Mouse (Mus musculus) forebrain, embryonic 15.5 days (tissue): Measurements from ENCODE around the gene Ddx1. TPM values are rescaled to one million over a fixed set of nuclear protein-coding genes. Genes with fewer than 3 reads are reported as not detected.

ENCODE experiments used
- ATAC-seq: fragments of 200-750 bp; cut with Nextera tagmentation; replicated peaks from 2 replicates; pipeline ENCODE4 v1.8.0; 2017; ENCODE audit warnings: mild to moderate bottlenecking, moderate TSS enrichment, moderate library complexity
- H3K27ac ChIP-seq: fragments of 300-500 bp; sonication (generic); replicated peaks from 2 replicates; pipeline ENCODE4 v1.5.1; 2015; ENCODE audit warnings: mild to moderate bottlenecking, inconsistent platforms
- H3K27me3 ChIP-seq: fragments of 300-500 bp; sonication (generic); 2 replicates; pipeline ENCODE4 v1.6.1; 2015; ENCODE audit warnings: inconsistent platforms
- H3K36me3 ChIP-seq: fragments of 300-500 bp; sonication (generic); 2 replicates; pipeline ENCODE4 v1.6.1; 2015; ENCODE audit warnings: mild to moderate bottlenecking, inconsistent platforms
- H3K4me1 ChIP-seq: fragments of 300-500 bp; sonication (generic); 2 replicates; pipeline ENCODE4 v1.6.1; 2015; ENCODE audit warnings: inconsistent platforms
- H3K4me2 ChIP-seq: fragments of 300-500 bp; sonication (generic); replicated peaks from 2 replicates; pipeline ENCODE4 v1.6.1; 2015; ENCODE audit warnings: mild to moderate bottlenecking, inconsistent platforms
- H3K4me3 ChIP-seq: fragments of 300-500 bp; sonication (generic); 2 replicates; pipeline ENCODE4 v1.5.1; 2015; ENCODE audit warnings: mild to moderate bottlenecking, inconsistent platforms
- H3K9ac ChIP-seq: fragments of 300-500 bp; sonication (generic); replicated peaks from 2 replicates; pipeline ENCODE4 v1.6.1; 2015; ENCODE audit warnings: mild to moderate bottlenecking, inconsistent platforms
- H3K9me3 ChIP-seq: fragments of 300-500 bp; sonication (generic); 2 replicates; pipeline ENCODE4 v1.6.1; 2016; ENCODE audit warnings: inconsistent platforms
- WGBS: fragments of 180-500 bp; shearing (Covaris S2); methylation state at CpG from one replicate; pipeline ENCODE4 v1.1.7; 2015; ENCODE audit warnings: mixed read lengths; 5-methylcytosine and 5-hydroxymethylcytosine counted together
- polyA plus RNA-seq: library from polyadenylated mRNA; unstranded; fragments of >200 nt; fragmentation: Nextera tagmentation; extraction: Ambion mirVana; gene quantifications from 2 replicates; pipeline ENCODE4 v1.2.1, GENCODE M21; 2015

Gene Ddx1
- 147 and 153 TPM in 2 replicates for polyA plus RNA-seq

GRCm38 (mm10) chr12:13248691-13249572, at the start of gene Ddx1:
Gene Ddx1 (minus strand): TSS chr12:13249213.
- Histone ChIP-seq H3K9me3 (no peaks in the 10 kb centered on the region), H3K9ac (peak within 1 kb of the TSS; percentile 78), H3K4me1 (peaks cover 20% of the 10 kb centered on the region), H3K36me3 (peaks cover 13% of the 10 kb centered on the region), H3K4me2 (peak within 1 kb of the TSS; percentile 42), H3K4me3 (peak within 1 kb of the TSS; percentile 58), H3K27me3 (no peaks in the 10 kb centered on the region), H3K27ac (peak within 1 kb of the TSS; percentile 83)
- 2% methylated on average over 59 of the region's 59 CpGs for WGBS
- peak; percentile 96 for ATAC-seq

DNA sequence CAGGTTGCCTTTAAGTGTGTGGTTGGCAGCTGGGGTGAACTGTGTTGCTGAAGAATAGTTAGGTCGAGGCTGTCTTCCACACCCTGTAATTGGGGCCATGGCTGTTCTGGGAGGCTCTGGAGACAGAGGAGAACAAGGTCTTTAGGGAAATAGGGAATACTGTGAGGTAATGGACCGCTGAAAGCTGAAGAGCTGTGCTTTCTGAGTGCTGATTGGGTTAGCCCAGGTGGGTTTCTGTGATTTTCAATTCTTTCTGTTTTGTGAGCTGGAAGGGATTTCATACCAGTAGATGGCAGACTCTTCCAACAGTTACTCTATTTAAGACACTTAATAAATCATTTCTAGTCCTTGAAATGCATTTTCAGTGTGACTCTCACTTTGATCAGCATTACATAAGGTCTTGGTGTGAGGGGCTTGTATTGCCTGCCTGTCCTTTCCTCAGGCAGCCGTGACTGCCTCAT, 44.4 kb upstream of the Ddx1 start:
- Histone ChIP-seq H3K27ac (no peak overlapping the region), H3K9me3 (no peaks in the 10 kb centered on the region), H3K4me3 (no peak overlapping the region), H3K9ac (no peak overlapping the region), H3K36me3 (peaks cover 2% of the 10 kb centered on the region; the same call in 1 of the 2 replicates), H3K4me2 (no peak overlapping the region), H3K27me3 (no peaks in the 10 kb centered on the region), H3K4me1 (peaks cover 5% of the 10 kb centered on the region; the same call in 1 of the 2 replicates)
- 73% methylated on average over 3 of the region's 3 CpGs for WGBS
- peak; percentile 57 for ATAC-seq

DNA sequence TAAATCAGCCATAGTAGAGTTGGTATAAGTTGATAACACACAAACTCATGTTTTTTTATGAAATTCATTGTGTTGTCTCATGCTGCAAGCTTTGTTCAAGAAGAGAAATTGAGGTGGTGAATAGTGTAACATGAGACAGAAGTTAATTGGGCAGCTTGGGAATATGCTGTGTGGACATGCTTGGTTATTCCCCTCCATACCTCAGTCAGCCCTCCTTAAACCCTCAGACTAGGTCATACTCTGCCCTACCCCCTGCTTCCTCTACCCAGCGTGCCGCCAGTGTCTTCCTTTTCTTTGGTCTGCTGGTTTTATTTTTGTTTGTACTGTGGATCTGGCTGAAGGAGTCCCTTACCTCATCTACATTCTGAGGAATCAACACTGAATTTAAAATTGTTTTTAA, 42.4 kb upstream of the Ddx1 start:
- Histone ChIP-seq H3K4me1 (peaks cover 5% of the 10 kb centered on the region; the same call in 1 of the 2 replicates), H3K27me3 (no peaks in the 10 kb centered on the region), H3K36me3 (peaks cover 2% of the 10 kb centered on the region; the same call in 1 of the 2 replicates), H3K9ac (no peak overlapping the region), H3K4me2 (no peak overlapping the region), H3K9me3 (no peaks in the 10 kb centered on the region), H3K27ac (no peak overlapping the region), H3K4me3 (no peak overlapping the region)
- 86% methylated on average over 2 of the region's 2 CpGs for WGBS
- no peak for ATAC-seq

DNA sequence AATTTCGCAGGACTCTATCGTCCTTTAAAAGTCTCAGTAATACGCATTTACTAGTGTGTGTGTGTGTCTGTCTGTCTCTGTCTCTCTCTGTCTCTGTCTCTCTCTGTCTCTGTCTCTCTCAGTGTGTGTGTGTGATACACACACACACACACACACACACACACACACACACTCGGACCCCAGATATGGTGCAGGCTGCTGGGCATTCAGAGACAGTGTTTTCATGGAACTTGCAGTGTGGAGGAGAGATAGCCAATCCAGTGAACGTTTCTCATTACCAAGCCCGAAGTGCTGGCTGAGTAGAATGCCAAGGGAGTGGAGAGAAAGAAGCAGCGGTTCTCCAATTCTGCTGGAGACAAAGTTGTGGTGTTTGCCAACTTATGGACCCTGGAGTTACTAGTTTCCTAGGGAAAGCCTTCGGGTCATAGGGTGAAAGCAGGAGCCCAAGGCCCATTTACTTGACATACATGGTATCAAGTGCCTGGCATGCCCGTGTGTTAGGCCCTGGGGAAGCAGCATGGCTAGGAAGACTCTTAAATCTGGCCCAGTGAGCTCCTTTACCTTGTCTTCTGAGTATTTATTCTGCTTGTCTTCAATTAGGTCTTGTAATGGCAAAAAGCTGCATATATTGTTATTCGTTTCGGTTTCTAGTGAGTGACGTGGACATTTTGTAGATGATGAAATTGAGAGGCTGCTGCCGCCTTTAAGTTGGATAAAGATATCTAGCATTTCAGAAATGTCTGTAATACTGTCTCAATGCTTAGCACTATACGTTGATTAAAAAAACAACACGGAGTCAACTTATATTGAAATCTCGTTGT, 20.8 kb upstream of the Ddx1 start:
- H3K4me2 ChIP-seq, result peak overlapping the region; percentile 56
- no peak overlapping the region; the same call in 1 of the 2 replicates for H3K27ac ChIP-seq
- H3K36me3 ChIP-seq, result peaks cover 2% of the 10 kb centered on the region; the same call in 1 of the 2 replicates
- no peaks in the 10 kb centered on the region for H3K27me3 ChIP-seq
- peaks cover 18% of the 10 kb centered on the region for H3K4me1 ChIP-seq
- peak overlapping the region; percentile 97 for H3K4me3 ChIP-seq
- peak; percentile 42; the same call in 1 of the 2 replicates for ATAC-seq
- no peaks in the 10 kb centered on the region for H3K9me3 ChIP-seq
- H3K9ac ChIP-seq, result peak overlapping the region; percentile 93
- 45% methylated on average over 16 of the region's 16 CpGs for WGBS

GRCm38 (mm10) chr12:13268826-13269449, 19.9 kb upstream of the Ddx1 start, which contains the start of gene Nbas:
Gene Nbas (plus strand): TSS chr12:13269133.
- peak; percentile 97 for ATAC-seq
- peak within 1 kb of the TSS; percentile 97 for H3K4me3 ChIP-seq

GRCm38 (mm10) chr12:13268412-13268811, 19.4 kb upstream of the Ddx1 start:
- ATAC-seq, result peak; percentile 26
- H3K4me3 ChIP-seq, result peak overlapping the region; percentile 97
- no peaks in the 10 kb centered on the region for H3K27me3 ChIP-seq
- peak overlapping the region; percentile 56 for H3K4me2 ChIP-seq
- H3K9me3 ChIP-seq, result no peaks in the 10 kb centered on the region
- 46% methylated on average over 3 of the region's 3 CpGs for WGBS
- peak overlapping the region; percentile 93; the same call in 1 of the 2 replicates for H3K9ac ChIP-seq
- H3K4me1 ChIP-seq, result peaks cover 18% of the 10 kb centered on the region
- H3K36me3 ChIP-seq, result no peaks in the 10 kb centered on the region
- no peak overlapping the region for H3K27ac ChIP-seq

More at GRCm38 (mm10) chr12:13268826-13269449, 19.9 kb upstream of the Ddx1 start, which contains the start of gene Nbas:
- Histone ChIP-seq H3K27me3 (no peaks in the 10 kb centered on the region), H3K9me3 (no peaks in the 10 kb centered on the region), H3K4me1 (peaks cover 18% of the 10 kb centered on the region), H3K9ac (peak within 1 kb of the TSS; percentile 93), H3K36me3 (no peaks in the 10 kb centered on the region), H3K27ac (peak within 1 kb of the TSS; percentile 76), H3K4me2 (peak within 1 kb of the TSS; percentile 56)
- 3% methylated on average over 38 of the region's 38 CpGs for WGBS

DNA sequence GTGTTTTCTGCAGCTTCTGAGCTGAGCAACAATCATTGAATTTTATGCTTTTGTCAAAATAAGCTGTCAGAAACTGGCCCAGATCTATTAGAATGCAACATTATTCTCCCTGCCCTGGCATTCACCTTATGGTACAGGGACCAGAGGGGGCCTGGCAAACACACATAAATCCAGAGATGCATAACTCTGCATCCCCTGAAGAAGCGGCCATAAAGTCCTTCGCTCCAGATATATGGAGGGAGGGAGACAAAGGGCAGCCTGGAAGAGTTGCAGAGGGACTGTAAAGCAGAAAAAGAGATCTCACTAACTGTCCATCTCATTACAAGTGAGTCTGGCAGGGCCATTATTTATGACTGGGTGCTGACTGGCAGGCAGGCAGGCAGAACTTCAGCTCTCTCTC, 6.7 kb upstream of the Ddx1 start:
- Histone ChIP-seq H3K4me3 (no peak overlapping the region), H3K27me3 (0 out of 2 replicates have a peak, but pooled peaks cover 3% of the 10 kb centered on the region), H3K4me1 (no peaks in the 10 kb centered on the region), H3K4me2 (no peak overlapping the region), H3K27ac (no peak overlapping the region), H3K9ac (no peak overlapping the region), H3K9me3 (no peaks in the 10 kb centered on the region), H3K36me3 (no peaks in the 10 kb centered on the region)
- ATAC-seq, result no peak
- WGBS, result 79% methylated on average over 2 of the region's 2 CpGs

DNA sequence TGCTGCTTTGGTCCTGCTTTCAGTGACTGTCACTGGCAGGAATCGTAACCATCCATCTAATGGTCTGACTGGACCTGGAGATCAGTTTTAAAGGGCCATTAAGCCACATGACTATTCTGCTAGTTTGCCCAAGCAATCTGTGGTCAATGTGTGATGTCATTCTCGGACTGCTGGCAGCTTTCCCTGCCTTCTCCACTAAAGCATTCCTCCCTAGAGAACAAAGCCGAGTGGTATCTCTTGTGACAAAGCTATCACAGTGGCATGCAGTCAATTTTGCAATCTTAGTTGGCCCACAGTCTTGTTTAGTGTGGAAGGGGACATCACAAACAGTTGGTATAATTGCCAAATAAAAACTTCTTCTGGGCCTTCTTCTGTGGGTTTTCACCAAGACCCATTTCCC, 6.1 kb upstream of the Ddx1 start:
- no peak overlapping the region for H3K4me3 ChIP-seq
- H3K27ac ChIP-seq, result no peak overlapping the region
- H3K9ac ChIP-seq, result no peak overlapping the region
- 0 out of 2 replicates have a peak, but pooled peaks cover 3% of the 10 kb centered on the region for H3K27me3 ChIP-seq
- 44% methylated on average over 3 of the region's 3 CpGs for WGBS
- no peak for ATAC-seq
- H3K9me3 ChIP-seq, result no peaks in the 10 kb centered on the region
- H3K4me2 ChIP-seq, result no peak overlapping the region
- no peaks in the 10 kb centered on the region for H3K36me3 ChIP-seq
- no peaks in the 10 kb centered on the region for H3K4me1 ChIP-seq

DNA sequence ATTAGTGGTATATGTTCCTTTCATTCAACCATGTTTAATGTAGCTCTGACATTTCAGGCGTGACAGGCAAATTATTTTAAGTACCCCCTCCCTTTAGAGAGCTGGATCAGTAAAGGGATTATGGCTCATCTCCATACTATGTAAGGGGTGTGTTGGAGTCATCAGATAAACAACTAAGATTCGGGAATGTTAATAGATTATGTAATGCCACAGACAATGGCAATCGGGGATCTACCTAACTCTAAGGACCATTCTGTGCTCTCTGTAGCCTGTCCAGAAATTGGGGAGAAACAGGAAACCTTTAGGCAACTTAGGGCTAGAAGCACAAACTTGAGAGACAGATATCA, 533 bp upstream of the Ddx1 start:
- peak; percentile 18; the same call in 1 of the 2 replicates for ATAC-seq
- peak overlapping the region; percentile 42 for H3K4me2 ChIP-seq
- no peaks in the 10 kb centered on the region for H3K9me3 ChIP-seq
- peak overlapping the region; percentile 58 for H3K4me3 ChIP-seq
- peaks cover 20% of the 10 kb centered on the region for H3K4me1 ChIP-seq
- peaks cover 7% of the 10 kb centered on the region; the same call in 1 of the 2 replicates for H3K36me3 ChIP-seq
- 85% methylated on average over 3 of the region's 3 CpGs for WGBS
- H3K27me3 ChIP-seq, result no peaks in the 10 kb centered on the region
- H3K27ac ChIP-seq, result peak overlapping the region; percentile 83
- H3K9ac ChIP-seq, result peak overlapping the region; percentile 78; the same call in 1 of the 2 replicates

GRCm38 (mm10) chr12:13242453-13242852, 6.6 kb downstream of the Ddx1 start:
- no peaks in the 10 kb centered on the region for H3K27me3 ChIP-seq
- H3K4me3 ChIP-seq, result no peak overlapping the region
- no peak overlapping the region for H3K9ac ChIP-seq
- no peak for ATAC-seq
- H3K27ac ChIP-seq, result no peak overlapping the region
- no peaks in the 10 kb centered on the region for H3K9me3 ChIP-seq
- no peak overlapping the region for H3K4me2 ChIP-seq
- H3K36me3 ChIP-seq, result peaks cover 61% of the 10 kb centered on the region
- peaks cover 8% of the 10 kb centered on the region for H3K4me1 ChIP-seq

DNA sequence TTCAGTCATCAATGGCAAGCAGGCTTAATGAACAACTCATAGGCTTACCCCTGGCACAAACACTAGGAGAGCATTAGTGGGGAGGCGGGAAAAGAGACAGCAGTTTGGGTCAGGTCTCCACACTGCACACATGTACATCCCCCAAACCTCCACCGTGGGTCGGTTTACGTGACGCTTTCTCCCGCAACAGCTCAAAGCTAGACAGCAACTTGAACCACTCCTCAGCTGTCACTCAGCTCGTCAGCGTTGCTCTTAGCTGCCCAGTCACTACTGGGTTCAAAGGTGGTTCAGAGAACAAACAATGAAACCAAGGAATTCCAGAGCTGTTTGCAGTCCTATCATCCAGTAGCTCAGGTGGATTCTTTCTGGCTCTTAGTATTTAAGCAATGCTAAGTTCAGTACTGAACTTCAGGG, 30.9 kb downstream of the Ddx1 start:
- H3K4me2 ChIP-seq, result no peak overlapping the region
- no peak overlapping the region for H3K27ac ChIP-seq
- H3K9me3 ChIP-seq, result no peaks in the 10 kb centered on the region
- 87% methylated on average over 8 of the region's 8 CpGs for WGBS
- no peak for ATAC-seq
- H3K9ac ChIP-seq, result no peak overlapping the region
- peaks cover 9% of the 10 kb centered on the region; the same call in 1 of the 2 replicates for H3K4me1 ChIP-seq
- H3K4me3 ChIP-seq, result no peak overlapping the region
- no peaks in the 10 kb centered on the region for H3K27me3 ChIP-seq
- peaks cover 35% of the 10 kb centered on the region for H3K36me3 ChIP-seq
